Mouse (Mus musculus) megakaryocyte-erythroid progenitor cell, adult 5-6 weeks (primary cell): ENCODE results near the gene Tex14. TPM values are rescaled to one million over a fixed set of nuclear protein-coding genes. Genes with fewer than 3 reads are reported as not detected.
A peak's percentile ranks its signal among the peaks of the same experiment; 100 is the strongest.
"Not testable (repeated sequence)": the region's sequence is repeated elsewhere in the genome, so short reads cannot be mapped to it uniquely, and the experiment has no call there.

Experiments
- ATAC-seq: replicated peaks from 2 replicates; pipeline ENCODE4 v1.8.0; 2016; ENCODE audit warnings: mild to moderate bottlenecking, inconsistent platforms; ENCODE audit not compliant: severe bottlenecking, poor library complexity, low FRiP score, low TSS enrichment
- total RNA-seq, 2 experiments: library from RNA; stranded (forward) in 1 of 2; stranded (reverse) in 1 of 2; fragments of 200-1000, 215-1000 nt in 1 of 2; fragments of >200 nt in 1 of 2; fragmentation: Nextera tagmentation in 1 of 2; gene quantifications; 2 replicates each; pipeline ENCODE4 v1.2.3; 2014 to 2017

Tex14 gene
- total RNA-seq, 2 experiments from 2014 or later, result not detected

DNA sequence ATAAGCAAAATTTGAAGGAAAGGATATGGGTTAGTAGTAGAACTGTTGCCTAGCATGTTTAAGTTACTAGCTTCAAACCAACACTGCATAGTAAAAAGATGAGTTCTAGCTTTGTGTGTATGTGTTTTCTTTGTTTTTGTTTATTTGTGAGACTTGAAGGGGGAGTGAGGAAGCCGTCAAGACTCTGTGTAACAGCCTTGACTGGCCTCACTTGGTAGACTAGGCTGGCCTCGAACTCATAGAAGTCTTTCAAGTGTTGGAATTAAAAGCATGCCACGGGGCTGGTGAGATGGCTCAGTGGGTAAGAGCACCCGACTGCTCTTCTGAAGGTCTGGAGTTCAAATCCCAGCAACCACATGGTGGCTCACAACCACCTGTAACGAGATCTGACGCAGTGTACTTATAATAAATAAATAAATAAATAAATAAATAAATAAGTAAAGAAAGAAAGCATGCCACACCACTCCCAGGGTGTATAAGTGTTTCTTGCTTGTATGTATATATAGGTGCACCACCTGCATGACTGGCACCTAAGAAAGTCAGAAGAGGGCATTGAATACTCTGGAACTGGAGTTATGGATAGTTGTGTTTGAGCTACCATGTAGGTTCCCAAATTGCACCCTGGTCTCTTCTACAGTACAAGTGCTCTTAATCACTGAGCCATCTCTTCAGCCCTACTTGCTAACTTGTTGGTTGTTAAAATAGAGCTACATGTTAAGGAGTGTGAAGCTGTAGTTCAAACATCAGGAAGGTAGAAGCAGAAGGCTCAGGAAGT, 18.9 kb downstream of the Tex14 start:
- peak; percentile 16; the same call in 1 of the 2 replicates for ATAC-seq

DNA sequence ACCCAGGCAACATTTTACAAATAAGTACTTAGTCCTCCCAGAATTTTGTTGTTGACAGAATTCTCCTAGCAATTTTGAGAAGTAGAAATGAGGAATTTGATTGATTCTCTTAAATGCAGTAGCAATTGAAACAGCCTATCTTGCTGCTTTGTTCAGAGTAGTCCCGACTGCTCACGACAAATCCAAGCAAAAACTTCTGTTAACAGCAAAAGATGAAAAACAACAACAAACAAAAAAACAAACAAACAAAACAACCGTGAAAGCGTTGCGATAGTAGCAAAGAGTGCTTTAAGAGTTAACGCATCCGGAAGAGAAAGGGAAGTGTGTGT, 21.2 kb downstream of the Tex14 start:
- ATAC-seq, result no peak

DNA sequence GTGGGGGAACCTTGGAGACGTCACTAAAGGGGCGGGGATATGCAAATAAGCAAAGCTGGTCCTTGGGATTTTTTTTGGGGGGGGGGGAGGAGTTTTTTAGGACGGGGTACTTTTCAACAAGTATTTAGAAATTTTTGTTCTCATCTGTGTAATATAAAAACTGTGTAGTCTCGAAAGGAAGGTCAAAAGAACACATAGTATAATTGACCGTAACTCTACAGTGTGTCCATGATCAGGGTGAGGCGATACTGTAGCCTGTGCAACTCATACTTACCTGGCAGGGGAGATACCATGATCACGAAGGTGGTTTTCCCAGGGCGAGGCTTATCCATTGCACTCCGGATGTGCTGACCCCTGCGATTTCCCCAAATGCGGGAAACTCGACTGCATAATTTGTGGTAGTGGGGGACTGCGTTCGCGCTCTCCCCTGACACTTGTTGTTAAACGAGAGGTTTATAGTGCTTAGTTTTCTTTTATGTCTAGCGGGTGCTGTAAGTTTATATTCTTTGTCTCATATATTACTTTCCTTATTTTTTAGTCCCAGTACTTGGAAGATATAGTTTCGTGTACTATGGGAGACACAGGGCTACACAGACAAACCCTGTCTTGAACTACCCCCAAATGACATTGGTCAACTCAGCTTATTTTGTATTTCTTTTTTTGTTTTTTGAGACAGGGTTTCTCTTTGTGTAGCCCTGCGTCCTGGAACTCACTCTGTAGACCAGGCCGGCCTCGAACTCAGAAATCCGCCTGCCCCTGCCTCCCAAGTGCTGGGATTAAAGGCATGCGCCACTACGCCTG, 21.8 kb downstream of the Tex14 start:
- peak; percentile 65 for ATAC-seq

DNA sequence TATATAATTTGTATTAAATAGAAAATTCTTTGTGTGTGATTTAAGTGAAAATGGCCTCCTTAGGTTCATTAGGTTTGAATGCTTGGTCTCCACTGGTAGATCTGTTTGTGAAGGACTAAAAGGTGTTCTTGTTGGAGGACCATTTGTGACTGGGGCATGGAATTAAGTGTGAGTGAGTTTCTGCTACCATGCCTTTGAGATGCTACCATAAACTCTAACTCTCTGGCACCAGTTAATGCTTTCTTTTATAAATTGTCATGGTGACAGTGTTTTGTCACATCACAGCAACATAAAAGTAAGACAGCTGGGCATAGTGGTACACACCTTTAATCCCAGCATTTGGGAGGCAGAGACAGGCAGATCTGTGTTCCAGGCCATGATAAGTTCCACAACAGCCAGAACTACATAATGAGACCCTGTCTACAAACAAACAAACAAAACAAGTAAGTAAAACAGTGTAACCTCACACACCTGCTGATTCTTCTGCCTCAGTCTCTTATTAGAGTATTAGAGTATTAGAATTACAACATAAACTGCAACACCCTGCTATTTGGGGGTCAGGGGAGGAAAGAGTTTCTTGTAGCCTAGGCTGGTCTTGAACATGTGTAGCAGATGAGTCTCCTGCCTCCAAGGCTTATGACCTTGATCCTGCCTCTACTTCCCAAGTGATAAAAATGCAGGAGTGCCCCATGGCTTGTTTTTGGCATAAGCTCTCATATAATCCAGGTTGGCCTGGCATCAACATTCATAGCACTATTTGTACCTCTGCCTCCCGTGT, 22.6 kb downstream of the Tex14 start:
- ATAC-seq, result peak; percentile 49

DNA sequence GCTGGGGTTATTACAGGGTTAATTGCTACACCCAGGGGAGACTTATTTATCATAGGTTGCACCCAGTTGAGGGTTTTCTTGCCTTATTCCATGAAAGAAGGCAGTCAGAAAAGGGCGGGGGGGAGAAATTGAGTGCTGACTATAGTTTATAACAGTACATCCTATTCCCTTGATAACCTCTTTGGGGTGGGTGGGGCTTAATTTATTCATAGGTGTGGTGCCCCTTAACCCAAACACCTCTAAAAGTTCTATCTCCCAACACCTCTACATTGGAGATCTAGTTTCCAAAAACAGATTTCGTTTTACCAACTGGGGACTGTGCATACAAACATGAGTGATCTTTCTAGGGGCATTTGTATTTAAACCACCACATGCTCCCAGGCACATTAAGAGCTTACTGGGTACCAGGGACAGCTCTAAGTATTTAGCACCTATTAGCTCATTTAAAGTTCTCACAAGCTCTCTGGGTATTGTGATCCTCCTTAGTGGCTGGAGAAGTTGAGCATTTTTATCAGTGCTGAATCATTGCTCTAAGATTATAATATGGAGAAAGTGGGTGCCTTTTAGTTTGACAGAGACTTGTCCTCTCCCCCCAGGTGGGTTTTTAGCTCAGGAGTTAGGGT, 23.3 kb downstream of the Tex14 start:
- no peak for ATAC-seq

DNA sequence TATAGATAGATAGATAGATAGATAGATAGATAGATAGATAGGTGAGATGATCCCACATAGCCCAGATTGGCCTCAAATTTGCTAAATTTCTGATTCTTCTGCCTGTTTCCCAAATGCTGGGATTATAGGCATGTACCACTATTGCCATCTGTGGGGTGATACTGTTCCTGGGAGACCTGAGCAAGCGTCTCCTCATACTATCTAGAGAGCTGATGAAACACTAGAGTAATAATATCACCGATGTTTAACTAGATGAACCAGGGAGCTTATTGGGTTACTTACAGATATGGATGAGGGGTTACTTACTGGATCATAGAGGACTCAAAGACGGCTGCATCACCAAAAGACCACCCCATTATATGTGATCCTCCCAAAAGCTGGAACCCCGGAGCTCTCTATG, 24.5 kb downstream of the Tex14 start:
- no peak for ATAC-seq

DNA sequence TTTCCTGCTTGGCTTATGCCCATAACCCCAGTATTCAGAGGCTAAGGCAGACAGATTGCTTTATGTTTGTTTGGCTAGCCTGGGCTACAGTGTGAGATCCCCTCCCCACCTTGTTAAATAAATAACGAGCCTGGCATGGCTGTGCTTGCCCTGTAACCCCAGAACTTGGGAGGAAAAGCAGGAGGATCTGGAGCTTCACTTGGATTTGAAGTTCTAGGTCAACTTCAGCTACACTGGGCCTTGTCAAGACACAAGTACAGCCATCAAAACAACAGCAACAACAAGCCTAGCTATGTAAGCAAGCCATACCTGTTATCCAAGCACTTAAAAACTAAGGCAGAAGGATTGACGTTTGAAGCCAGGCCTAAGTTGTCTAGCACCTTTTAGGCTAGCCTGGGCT, 25.5 kb downstream of the Tex14 start:
- ATAC-seq, result no peak

DNA sequence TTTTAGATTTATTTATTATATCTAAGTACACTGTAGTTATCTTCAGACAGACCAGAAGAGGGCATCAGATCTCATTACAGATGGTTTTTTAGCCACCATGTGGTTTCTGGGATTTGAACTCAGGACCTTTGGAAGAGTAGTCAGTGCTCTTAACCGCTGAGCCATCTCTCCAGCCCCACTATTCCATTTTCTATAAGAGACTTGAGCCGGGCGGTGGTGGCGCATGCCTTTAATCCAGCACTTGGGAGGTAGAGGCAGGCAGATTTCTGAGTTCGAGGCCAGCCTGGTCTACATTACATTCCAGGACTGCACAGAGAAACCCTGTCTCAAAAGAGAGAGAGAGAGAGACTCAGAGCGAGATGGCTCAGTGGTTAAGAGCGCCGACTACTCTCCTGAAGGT, 26.9 kb downstream of the Tex14 start:
- not testable (repeated sequence) for ATAC-seq

DNA sequence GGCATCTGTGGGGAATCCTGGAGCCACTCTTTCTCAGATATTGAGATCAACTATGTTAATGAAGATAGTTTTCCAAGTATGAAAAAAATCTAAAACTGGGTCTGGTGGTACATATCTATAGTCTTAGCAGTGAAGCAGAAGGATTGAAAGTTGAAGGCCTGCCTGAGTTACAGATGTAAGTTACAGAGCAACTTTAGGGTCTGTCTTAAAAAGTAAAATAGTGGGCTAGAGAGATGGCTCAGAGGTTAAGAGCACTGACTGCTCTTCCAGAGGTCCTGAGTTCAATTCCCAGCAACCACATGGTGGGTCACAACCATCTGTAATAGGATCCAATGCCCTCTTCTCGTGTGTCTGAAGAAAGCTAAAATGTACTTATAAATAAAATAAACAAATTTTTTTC, 27.6 kb downstream of the Tex14 start:
- ATAC-seq, result no peak

DNA sequence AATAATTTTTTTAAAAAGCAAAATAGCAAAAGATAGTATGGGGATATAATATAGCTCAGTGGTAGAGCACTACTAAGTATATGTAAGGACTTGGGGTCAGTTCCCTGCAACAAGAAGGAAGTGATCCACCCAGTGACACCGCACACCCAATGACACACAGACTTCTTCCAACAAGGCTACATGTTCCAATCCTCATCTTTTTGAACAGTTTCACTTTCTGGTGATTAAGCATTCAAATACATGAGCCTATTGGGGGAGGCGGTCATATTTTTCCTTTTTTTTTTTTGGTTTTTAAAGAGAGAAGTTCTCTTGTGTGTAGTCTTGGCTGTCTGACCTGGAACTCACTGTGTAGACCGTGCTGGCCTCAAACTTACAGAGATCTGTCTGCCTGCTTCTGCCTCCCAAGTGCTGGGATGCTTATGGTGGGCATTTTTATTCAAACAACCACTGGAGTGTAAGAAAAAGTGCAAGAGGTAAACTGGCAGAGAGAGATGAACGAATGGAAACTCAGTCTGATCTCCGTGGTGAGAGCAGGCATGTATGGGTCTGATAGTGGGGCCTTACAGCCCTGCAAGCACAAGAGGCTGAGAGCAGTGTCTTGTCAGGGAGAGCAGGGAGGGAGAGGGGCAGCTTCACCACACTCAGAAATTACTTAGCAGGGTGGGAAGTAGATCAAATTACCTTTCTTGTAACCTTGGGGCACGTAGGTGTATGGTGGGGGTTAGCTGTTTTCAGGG, 28.2 kb downstream of the Tex14 start:
- no peak for ATAC-seq

DNA sequence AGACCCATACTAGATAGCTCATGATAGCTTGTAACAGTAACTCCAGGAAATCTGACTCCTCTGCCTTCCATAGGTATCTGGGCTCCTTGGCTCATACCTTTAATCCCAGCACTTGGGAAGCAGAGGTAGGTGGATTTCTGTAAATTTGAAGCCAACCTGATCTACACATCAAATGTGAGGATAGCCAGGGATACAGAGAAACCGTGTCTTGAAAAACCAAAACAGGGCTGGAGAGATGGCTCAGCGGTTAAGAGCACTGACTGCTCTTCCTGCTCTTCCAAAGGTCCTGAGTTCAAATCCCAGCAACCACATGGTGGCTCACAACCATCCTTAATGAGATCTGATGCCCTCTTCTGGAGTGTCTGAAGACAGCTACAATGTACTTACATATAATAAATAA, 30.2 kb downstream of the Tex14 start:
- ATAC-seq, result not testable (repeated sequence)

DNA sequence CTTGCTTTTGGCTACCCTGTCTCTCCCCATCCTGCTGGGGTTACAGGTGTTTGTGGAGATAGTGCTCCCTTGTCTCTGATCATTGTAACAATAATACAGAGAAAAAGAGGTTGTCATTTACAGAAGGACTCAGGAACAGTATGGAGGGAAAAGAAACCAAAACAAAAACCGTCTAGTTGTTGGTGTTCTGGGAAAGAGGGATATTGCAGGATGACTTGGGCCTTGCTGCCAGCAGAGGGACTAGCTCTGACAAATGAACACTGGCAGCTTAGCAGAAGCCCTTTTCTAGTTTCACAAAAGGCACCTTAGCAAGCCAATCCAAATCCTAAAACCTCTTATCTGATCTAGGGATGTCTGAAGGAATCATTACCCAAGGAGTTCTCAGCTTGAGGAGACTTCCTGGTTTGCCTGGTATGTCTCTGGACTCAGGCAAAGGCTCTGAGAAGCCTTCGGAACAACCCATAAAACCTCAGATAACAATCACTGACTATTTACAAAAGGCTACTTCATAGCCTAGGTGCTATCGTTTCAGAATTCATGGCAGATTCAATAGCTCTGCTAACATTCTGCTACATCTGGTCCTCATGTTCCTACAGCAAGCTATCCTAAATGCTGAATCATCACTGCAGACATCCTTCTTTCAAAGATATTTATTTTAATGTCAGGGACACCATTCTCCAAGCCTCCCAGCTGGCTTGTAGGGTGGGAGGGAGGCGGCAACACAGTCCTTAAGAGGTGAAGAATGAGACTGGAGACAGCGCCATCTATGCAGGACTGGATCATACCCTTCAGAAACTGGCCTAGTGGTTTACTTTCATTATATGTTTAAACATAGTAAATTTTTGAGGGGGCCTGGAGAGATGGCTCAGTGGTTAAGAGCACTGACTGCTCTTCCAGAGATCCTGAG, 31.7 kb downstream of the Tex14 start:
- ATAC-seq, result no peak

DNA sequence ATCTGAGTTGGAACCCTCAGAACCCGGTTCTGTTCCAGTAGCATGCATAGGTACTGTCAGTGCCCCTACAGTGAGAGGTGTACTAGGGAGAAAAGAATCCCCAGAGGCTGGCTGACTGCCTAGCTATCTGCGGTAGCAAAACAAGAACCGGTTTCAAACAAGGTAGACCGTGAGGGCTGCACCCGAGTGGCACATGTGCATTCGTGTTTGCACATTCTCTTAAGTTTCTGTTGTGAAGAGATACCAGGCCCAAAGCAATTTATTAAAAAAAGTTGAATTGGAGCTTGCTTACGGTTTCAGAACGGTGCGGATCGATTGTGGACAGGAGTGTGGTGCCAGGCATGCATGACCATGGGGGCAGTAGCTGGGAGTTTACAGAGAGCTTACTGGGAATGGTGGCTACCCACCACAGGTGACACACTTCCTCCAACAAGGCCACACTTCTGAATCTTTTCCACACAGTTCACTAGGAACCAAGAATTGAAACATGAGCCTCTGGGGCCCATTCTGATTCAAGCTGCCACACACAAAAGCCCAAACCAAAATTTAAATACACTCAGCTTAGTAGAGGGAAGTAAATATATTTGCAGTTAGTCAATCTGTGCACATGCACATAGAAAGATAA, 35.0 kb downstream of the Tex14 start:
- ATAC-seq, result no peak

DNA sequence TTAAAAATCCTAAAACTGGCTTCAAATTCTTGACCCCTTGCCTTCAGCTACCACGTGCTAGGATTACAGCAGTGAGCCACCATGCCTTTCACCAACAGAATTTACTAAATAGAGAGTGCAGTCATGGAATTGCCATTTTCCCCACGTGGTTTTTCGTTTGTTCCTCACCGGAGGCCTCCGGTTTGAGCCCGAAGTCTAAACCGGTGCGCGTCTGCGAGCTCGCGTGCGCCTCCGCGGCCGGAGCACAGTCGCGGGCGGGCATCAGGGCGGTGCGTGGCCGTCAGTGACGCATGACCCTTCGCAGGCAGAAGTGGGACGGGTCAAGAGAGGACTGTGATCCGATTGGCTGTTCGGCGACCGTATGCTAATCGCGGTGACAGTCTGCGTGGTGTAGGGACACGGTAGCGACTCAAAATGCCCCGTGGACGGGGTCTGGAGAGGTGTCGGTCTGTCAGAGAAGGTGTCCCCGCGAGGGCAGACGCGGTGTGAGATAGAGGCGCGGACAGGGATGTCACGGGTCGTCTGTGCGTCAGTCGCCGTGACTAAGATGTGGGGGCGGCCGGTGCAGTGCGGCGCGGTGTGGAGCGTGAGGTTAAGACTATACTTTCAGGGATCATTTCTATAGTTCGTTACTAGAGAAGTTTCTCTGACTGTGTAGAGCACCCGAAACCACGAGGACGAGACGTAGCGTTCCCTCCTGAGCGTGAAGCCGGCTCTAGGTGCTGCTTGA, 37.9 kb downstream of the Tex14 start:
- ATAC-seq, result peak; percentile 95

DNA sequence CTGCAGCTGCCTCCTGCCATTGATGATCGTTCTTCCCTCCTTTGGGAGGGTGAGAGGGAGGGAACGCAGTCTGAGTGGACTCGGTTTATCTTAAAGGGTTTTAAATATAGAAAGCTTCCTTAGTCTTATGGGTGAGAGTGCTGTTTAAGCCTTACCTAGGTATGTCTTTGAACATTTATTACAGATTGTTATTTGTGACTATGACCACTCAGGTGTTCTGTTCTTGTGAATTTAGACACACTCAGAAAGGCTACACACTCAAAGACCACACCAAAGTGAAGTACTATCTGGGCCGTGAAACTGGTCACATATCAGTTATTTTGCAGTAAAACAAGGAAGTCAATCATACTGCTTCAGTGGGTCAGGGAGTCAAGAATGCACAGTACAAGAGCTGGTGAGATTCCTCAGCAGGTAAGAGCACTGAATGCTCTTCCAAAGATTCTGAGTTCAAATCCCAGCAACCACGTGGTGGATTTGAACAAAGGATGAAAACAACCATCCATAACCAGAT, 38.6 kb downstream of the Tex14 start:
- ATAC-seq, result peak; percentile 90

DNA sequence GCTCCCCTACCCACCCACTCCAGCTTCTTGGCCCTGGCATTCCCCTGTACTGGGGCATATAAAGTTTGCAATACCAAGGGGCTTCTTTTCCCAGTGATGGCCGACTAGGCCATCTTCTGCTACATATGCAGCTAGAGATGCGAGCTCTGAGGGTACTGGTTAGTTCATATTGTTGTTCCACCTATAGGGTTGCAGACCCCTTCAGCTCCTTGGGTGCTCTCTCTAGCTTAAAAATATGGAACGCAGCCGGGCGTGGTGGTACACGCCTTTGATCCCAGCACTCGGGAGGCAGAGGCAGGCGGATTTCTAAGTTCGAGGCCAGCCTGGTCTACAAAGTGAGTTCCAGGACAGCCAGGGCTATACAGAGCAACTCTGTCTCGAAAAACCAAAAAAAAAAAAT, 39.2 kb downstream of the Tex14 start:
- not testable (repeated sequence) for ATAC-seq
